Mouse (Mus musculus): Measurements from ENCODE around the gene Anxa4. TPM values are rescaled to one million over a fixed set of nuclear protein-coding genes. Genes with fewer than 3 reads are reported as not detected.

Anxa4 gene
- polyA plus RNA-seq, 1 experiment: 0.03 TPM

GRCm38 (mm10) chr6:86776706-86777071, 16.7 kb downstream of the Anxa4 start:
- no peak for TF ChIP-seq GATA1 (IDR thresholded peaks at IDR 0.05; ENCODE audit: low read length)

GRCm38 (mm10) chr6:86776001-86776705, 17.2 kb downstream of the Anxa4 start:
- TF ChIP-seq GATA1 (IDR thresholded peaks at IDR 0.05; ENCODE audit: low read length): no peak

GRCm38 (mm10) chr6:86774937-86775336, 18.4 kb downstream of the Anxa4 start:
- TF ChIP-seq GATA1 (IDR thresholded peaks at IDR 0.05; ENCODE audit: low read length): no peak

DNA sequence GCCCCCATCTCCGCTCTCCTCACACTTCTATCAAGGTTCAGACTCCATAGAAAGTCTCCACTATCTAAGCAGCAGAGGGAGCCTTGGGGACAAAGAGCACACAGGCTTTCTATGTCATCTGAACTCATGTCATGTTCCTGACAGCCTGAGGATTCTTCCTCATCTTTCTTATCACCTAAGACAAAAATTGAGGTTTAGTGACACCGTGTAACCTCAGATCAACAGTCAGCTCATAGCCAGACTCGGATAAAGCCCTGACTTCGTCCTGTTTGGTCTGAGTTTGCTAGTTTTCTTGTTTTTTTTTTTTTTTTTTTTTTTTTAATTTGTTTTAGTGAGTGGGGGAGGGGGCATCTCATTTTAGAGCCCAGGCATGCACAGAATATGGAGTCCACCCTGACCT, 19.6 kb downstream of the Anxa4 start:
- TF ChIP-seq GATA1 (IDR thresholded peaks at IDR 0.05; ENCODE audit: low read length): no peak

DNA sequence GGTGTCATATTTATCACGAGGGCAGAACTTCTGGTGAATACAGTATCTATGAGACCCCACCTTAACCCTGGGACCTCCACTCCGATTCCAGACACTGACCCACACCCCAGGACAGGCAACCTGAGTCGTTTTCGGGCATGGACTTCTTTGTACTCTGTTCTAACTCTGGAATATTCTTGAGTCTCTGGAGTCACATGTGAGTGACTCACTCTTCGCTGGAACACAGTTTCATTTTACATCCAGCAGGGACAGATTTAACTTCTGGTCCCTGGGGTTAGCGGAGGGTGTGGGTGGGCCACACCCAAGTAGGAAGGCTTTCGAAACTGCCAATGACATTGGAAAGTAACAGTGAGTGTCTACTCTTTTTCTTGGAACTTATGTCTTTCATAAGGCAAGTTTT, 20.8 kb downstream of the Anxa4 start:
- no peak for TF ChIP-seq GATA1 (IDR thresholded peaks at IDR 0.05; ENCODE audit: low read length)

- TF ChIP-seq GATA1 (IDR thresholded peaks at IDR 0.05; ENCODE audit: low read length): no peak
These were observed 24.4 kb downstream of the Anxa4 start for GRCm38 (mm10) chr6:86768938-86769337.

DNA sequence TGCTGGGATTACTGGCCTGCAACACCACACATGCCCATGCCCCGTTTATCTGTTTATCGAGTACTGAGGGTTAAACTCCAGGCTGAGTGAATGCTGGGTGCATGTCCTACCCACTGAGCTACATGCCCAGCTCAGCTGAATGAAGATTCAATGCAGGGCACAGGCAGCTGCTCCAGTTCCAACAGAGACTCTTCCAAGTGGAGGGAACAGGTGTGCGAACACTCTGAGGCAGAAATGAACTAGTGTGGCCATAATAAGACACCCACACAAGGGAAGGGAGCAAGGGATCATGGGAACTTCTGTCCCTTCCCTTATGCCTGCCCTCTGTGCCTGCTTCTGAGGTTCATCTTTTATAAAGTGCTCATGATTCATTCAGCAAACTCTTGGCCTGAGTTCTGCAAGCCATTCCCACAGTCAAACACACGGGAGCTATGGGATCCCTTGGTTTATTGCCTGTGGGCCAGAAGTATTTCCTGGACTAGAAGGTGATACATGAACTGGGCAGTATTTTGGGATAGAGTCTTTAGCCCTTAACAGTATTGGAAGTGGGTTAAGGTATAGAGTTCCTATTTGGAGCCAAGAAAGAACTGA, 25.1 kb downstream of the Anxa4 start:
- no peak for TF ChIP-seq GATA1 (IDR thresholded peaks at IDR 0.05; ENCODE audit: low read length)

DNA sequence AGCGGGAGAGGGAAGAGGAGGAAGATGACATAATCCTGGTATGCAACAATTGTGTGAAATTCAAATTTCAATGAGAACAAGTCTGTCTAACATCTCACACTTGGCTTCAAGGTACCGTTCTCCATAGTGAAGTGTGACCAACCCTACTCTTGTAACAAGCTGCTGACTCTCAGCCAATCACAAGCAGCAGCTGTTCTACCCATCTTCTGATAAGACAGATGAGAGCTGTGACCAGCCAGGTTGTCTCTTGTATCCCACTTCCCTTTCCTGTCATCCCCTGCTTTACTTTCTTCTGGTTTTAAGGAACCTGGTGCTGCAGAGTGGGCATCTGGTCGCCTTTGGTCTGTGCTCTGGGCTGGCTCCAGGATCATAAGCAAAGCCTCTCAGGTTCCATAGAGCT, 25.9 kb downstream of the Anxa4 start:
- no peak for TF ChIP-seq GATA1 (IDR thresholded peaks at IDR 0.05; ENCODE audit: low read length)

DNA sequence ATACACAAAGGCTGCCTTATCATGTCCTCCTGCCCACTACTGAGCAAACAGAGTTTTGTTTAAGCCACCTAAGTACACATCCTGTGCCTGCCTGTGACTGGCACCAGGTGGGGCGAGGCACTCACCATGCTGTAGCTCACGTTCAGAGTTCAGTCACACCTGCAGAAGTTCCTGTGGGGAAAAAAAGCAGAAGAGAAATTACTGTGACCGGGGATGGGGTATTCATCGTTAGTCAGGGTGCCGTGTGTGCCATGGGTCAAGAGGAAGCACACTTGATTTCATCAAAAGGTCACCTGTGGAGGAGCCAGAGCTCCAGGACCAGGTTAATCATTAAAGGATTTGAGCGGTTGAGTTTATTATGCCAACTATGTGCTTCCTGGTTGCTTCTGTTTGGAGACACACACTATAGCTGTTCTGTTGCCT, 27.7 kb downstream of the Anxa4 start:
- TF ChIP-seq GATA1 (IDR thresholded peaks at IDR 0.05; ENCODE audit: low read length): no peak

- TF ChIP-seq GATA1 (IDR thresholded peaks at IDR 0.05; ENCODE audit: low read length): no peak
These were observed 39.1 kb downstream of the Anxa4 start for GRCm38 (mm10) chr6:86754105-86754863.

- no peak for TF ChIP-seq GATA1 (IDR thresholded peaks at IDR 0.05; ENCODE audit: low read length)
These were observed 40.4 kb downstream of the Anxa4 start for GRCm38 (mm10) chr6:86752843-86753485.

DNA sequence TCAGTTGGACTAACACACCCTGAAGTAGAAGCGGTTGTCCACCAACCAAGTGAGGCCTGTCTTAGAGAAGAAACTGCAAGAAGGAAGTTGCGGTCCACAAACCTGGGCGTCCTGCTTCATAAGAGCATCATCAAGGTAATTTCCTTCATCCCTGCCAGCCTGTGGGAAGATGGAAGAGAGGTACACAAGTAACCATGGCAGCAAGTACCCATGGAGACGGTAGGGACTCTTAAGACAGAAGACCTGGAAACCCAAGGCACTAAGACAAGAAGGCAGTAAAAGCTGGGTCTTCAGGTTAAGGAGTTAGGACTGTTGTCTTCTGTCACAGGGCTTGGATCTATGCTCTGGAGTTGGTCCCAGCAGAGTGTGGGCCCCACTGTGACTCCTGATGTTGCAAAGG, 42.4 kb downstream of the Anxa4 start:
- no peak for TF ChIP-seq GATA1 (IDR thresholded peaks at IDR 0.05; ENCODE audit: low read length)

DNA sequence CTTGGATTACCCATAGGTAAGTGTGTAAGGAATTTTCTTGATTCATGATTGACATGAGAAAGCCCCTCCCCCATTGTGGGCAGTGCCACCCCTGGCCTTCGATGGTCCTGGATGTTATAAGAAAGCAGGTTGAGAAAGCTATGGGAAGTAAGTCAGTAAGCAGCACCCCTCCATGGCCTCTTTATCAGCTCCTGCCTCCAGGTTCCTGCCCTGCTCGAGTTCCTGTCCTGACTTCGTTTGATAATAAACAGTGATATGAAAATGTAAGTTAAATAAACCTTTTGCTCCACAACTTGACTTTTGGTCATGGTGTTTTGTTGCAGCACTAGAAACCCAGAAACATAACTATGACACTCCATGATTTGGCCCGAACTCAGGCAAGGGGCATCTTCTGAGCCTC, 43.6 kb downstream of the Anxa4 start:
- no peak for TF ChIP-seq GATA1 (IDR thresholded peaks at IDR 0.05; ENCODE audit: low read length)

DNA sequence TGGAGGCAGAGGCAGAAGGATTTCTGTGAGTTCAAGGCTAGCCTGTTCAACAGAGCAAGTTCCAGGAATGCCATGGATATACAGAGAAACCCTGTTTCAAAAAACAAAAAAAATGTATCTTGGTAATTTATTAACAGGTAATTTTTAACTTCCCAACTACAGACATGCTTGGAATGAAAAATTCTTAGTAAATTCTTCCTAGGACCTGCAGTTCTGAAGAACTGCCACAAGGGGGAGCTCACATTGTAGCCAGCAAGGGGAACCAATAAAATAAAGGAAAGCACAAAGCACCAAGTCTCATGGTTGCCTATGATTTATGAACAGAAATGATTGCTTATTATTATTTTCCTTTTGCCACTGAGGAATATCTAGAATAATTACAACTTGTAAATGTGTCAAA, 46.2 kb downstream of the Anxa4 start:
- no peak for TF ChIP-seq GATA1 (IDR thresholded peaks at IDR 0.05; ENCODE audit: low read length)

GRCm38 (mm10) chr6:86740652-86741051, 52.7 kb downstream of the Anxa4 start:
- no peak for TF ChIP-seq GATA1 (IDR thresholded peaks at IDR 0.05; ENCODE audit: low read length)

- TF ChIP-seq GATA1 (IDR thresholded peaks at IDR 0.05; ENCODE audit: low read length): no peak
These were observed 56.6 kb downstream of the Anxa4 start for GRCm38 (mm10) chr6:86736830-86737229.

All from G1E-ER4 (cell line).